Mouse (Mus musculus) hindbrain, postnatal 0 days (tissue): ENCODE data around the gene Spg11. TPM values are rescaled to one million over a fixed set of nuclear protein-coding genes. Genes with fewer than 3 reads are reported as not detected.

ENCODE experiments used
- ATAC-seq: fragments of 200-750 bp; cut with Nextera tagmentation; 2 replicates; pipeline ENCODE4 v1.8.0; 2017; ENCODE audit warnings: mild to moderate bottlenecking, moderate TSS enrichment, moderate library complexity
- DNase-seq: peaks from one replicate; pipeline ENCODE4 v3.0.0-alpha.2; 2015; ENCODE audit warnings: low spot score
- H3K27ac ChIP-seq: fragments of 300-500 bp; sonication (generic); 2 replicates; pipeline ENCODE4 v1.5.1; 2014; ENCODE audit warnings: mild to moderate bottlenecking
- H3K27me3 ChIP-seq: fragments of 300-500 bp; sonication (generic); 2 replicates; pipeline ENCODE4 v1.6.1; 2014; ENCODE audit warnings: low read length, mixed read lengths; ENCODE audit not compliant: insufficient read depth
- H3K36me3 ChIP-seq: fragments of 300-500 bp; sonication (generic); 2 replicates; pipeline ENCODE4 v1.6.1; 2014; ENCODE audit warnings: low read length, mixed read lengths; ENCODE audit not compliant: insufficient read depth
- H3K4me1 ChIP-seq: fragments of 300-500 bp; sonication (generic); 2 replicates; pipeline ENCODE4 v1.6.1; 2014; ENCODE audit warnings: antibody characterized with exemption, low read length, mixed read lengths; ENCODE audit not compliant: insufficient read depth
- H3K4me2 ChIP-seq: fragments of 300-500 bp; sonication (generic); 2 replicates; pipeline ENCODE4 v1.6.1; 2014; ENCODE audit warnings: low read depth, mild to moderate bottlenecking, low read length, moderate library complexity, mixed read lengths
- H3K4me3 ChIP-seq: fragments of 300-500 bp; sonication (generic); 2 replicates; pipeline ENCODE4 v1.5.1; 2014; ENCODE audit warnings: low read length
- H3K9ac ChIP-seq: fragments of 300-500 bp; sonication (generic); replicated peaks from 2 replicates; pipeline ENCODE4 v1.6.1; 2014; ENCODE audit warnings: mild to moderate bottlenecking, low read length, moderate library complexity, mixed read lengths
- H3K9me3 ChIP-seq: fragments of 300-500 bp; sonication (generic); 2 replicates; pipeline ENCODE4 v1.6.1; 2016; ENCODE audit warnings: low read length, mixed read lengths
- CTCF ChIP-seq: IDR thresholded peaks from 2 replicates; pipeline ENCODE4 v1.5.1; 2016; ENCODE audit warnings: antibody characterized with exemption, control low read depth, low read depth
- WGBS: fragments of 180-500 bp; shearing (Covaris S2); extraction: QIAGEN DNeasy Blood & Tissue Kit; methylation state at CpG from one replicate; pipeline ENCODE4 v1.1.7; 2014; 5-methylcytosine and 5-hydroxymethylcytosine counted together
- polyA plus RNA-seq: library from polyadenylated mRNA; unstranded; fragments of >200 nt; fragmentation: Nextera tagmentation; extraction: Ambion mirVana; gene quantifications from 2 replicates; pipeline ENCODE4 v1.2.1, GENCODE M21; 2015
- total RNA-seq: library from RNA; depleted of rRNA; stranded (reverse); fragments of >200 nt; gene quantifications from 2 replicates; pipeline ENCODE4 v1.2.3, GENCODE M21; 2014; rRNA removed

Gene Spg11
- total RNA-seq (19.9 and 21.9 TPM in 2 replicates), polyA plus RNA-seq (4.3 and 4.5 TPM in 2 replicates)

DNA sequence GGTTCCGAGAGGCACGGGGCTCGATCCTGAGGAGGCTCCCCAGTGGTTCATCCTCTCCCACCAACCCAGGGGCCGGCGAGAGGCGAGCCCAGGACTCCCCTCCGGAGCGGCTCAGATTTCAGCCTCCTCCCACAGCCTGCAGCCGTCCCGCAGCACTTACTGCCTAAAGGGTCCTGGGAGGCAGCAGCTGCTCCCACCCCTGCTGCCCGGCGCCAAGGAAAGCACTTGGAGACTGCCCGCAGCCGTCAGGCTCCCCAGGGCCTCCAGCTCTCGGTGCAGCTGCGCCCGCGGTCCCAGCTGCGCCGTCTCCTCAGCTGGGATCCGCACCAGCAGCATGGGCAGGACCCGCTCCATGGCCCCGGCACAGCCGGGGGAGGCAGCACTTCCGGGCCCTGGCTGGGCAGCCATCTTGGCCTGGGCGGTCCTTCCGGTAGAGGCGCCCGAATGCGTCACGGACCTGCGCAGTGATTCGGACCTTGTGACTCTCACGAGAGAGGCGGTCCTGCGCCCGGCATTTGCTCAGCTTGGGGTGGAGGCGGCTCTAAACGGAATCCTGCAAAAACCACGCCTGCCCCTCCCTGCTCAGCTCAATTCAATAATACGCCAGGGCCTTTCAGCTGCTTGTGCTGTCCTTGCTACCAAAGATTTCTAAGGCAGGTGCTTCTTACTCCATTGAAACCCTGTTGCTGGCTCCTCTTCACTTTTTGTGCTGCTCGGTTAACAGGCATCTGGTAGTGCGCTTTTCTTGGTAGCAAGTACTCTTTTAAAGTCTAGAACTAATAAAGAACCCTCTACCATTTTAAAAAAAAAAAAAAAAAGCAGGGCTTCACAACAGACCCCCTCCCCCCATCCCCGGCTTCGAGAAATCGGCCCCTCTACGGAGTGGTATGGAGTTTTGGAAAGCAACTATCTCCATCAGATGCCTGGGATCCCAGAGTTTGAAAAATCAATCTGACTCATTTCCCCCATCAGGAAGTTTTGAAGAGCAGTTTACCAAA, at the start of gene Spg11:
Spg11 (minus strand) TSS at position 426 of the 998 bp plus-strand sequence.
- ATAC-seq (peak; percentile 100), DNase-seq (peak; percentile 98)
- TF ChIP-seq CTCF = peak; percentile 24
- H3K9me3 ChIP-seq = no peaks in the 10 kb centered on the region
- no peaks in the 10 kb centered on the region for H3K27me3 ChIP-seq
- peak within 1 kb of the TSS; percentile 59 for H3K4me2 ChIP-seq
- H3K36me3 ChIP-seq = peaks cover 12% of the 10 kb centered on the region; the same call in 1 of the 2 replicates
- H3K4me3 ChIP-seq = peak within 1 kb of the TSS; percentile 93
- H3K9ac ChIP-seq = peak within 1 kb of the TSS; percentile 96
- WGBS = under 1% methylated on average over 46 of the region's 47 CpGs
- H3K4me1 ChIP-seq = peaks cover 6% of the 10 kb centered on the region; the same call in 1 of the 2 replicates
- peak within 1 kb of the TSS; percentile 96 for H3K27ac ChIP-seq

DNA sequence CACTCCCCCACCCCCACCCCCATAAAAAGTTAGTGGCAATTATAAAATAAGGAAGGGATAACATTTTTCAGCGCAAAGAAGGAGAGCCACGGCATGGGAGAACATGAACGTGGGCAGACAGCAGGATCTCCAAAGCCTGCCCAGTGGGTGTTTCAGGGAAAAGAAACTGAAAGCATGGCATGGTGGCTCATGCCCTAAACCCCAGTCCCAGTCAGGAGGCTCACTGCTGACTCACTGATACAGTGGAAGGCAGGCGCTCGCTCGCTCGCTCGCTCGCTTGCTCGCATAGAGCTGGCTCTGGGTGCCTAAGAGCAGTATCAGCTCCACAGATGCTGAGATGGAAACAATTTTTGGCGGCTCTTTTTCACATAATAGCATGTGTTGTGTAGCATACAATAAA, 46.1 kb upstream of the Spg11 start:
- H3K27me3 ChIP-seq = no peaks in the 10 kb centered on the region
- DNase-seq (no peak), ATAC-seq (no peak)
- H3K9ac ChIP-seq = no peak overlapping the region
- no peak overlapping the region for H3K4me3 ChIP-seq
- H3K27ac ChIP-seq = no peak overlapping the region
- 78% methylated on average over 11 of the region's 11 CpGs for WGBS
- no peaks in the 10 kb centered on the region for H3K4me1 ChIP-seq
- H3K9me3 ChIP-seq = no peaks in the 10 kb centered on the region
- no peaks in the 10 kb centered on the region for H3K36me3 ChIP-seq
- no peak for TF ChIP-seq CTCF
- no peak overlapping the region for H3K4me2 ChIP-seq

DNA sequence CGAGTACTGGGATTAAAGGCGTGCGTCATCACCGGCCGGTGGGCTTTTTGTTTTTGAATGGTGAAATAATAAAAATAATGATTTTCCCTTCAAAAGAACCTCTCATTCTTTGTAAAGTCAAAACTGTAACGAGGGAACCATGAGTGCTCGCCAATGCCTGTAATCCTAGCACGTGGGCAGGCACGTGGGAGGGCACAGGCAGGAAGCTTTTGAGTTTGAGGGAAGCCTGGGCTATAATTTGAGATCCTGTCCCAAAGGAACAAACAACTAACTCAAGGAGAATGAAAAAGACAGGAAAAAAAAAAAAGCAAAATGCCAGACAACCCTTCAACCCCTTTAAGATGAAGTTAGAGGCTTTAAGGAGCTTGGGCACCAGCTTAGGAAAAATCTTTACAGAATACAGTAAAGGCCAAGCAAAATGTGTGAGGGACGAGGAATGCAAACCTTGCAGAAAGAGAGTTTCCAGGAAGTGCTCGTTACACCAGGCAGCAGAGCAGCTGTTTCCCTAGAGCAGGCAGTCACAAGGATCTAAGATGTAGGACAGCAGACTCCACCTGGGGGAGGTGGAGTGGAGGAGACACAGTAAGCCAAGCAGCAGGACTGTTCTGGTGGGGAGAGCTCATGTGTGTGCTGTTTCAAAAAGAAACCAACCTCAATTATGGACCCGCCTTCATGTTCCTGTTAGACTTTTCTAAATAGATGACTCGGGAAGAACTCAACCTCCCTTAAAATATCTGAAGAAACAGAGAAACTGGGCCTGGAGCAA, 45.4 kb upstream of the Spg11 start:
- no peak overlapping the region for H3K9ac ChIP-seq
- DNase-seq = no peak
- H3K27me3 ChIP-seq = no peaks in the 10 kb centered on the region
- ATAC-seq = no peak
- H3K9me3 ChIP-seq = no peaks in the 10 kb centered on the region
- H3K4me2 ChIP-seq = no peak overlapping the region
- H3K36me3 ChIP-seq = no peaks in the 10 kb centered on the region
- H3K27ac ChIP-seq = no peak overlapping the region
- no peaks in the 10 kb centered on the region for H3K4me1 ChIP-seq
- TF ChIP-seq CTCF = no peak
- no peak overlapping the region for H3K4me3 ChIP-seq
- 79% methylated on average over 13 of the region's 13 CpGs for WGBS

DNA sequence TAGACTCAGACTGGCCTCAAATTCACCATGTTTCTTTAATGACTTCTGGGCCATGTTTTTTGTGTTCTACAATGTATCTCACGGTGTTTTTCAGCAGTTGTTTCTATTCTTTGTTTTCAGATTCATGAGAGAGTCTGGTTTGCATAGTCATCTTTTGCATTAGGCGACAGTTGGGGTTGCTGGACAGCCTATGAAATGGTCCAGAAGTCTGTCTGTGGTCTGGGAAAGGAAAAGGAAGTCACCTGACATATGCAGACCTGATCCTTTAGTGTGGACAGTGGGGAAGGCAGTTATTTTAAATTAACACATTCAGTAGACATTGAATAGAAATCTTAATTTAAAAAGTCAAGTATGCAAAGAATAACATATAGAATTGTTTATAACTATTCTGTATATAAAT, 44.3 kb upstream of the Spg11 start:
- H3K9me3 ChIP-seq = no peaks in the 10 kb centered on the region
- ATAC-seq = no peak
- TF ChIP-seq CTCF = no peak
- no peak overlapping the region for H3K4me3 ChIP-seq
- H3K27me3 ChIP-seq = no peaks in the 10 kb centered on the region
- H3K27ac ChIP-seq = no peak overlapping the region
- no peak overlapping the region for H3K9ac ChIP-seq
- DNase-seq = no peak
- no peak overlapping the region for H3K4me2 ChIP-seq
- no peaks in the 10 kb centered on the region for H3K36me3 ChIP-seq
- WGBS = 76% methylated on average over 2 of the region's 2 CpGs
- no peaks in the 10 kb centered on the region for H3K4me1 ChIP-seq

DNA sequence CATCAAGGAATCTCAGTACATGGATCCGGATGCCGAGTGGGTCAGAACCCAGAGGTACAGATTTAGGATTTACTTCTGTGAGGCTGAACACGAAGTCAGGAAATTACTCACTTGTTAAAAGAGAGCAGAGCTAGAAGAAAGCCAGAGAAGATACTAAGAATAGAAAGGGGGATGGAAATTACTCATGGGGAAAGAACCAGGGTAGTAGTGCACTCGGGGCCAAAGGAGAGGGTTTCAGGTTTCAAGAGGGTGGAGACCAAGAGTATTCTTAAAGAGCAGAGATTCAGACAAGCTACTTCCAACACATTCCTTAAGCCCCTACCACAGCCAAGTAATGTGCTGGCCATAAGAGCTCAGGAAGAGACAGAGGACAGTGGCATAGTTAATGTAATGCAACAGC, 43.4 kb upstream of the Spg11 start:
- no peak for DNase-seq
- H3K27ac ChIP-seq = no peak overlapping the region
- H3K4me2 ChIP-seq = no peak overlapping the region
- 27% methylated on average over 4 of the region's 4 CpGs for WGBS
- H3K9ac ChIP-seq = no peak overlapping the region
- no peak overlapping the region for H3K4me3 ChIP-seq
- H3K36me3 ChIP-seq = no peaks in the 10 kb centered on the region
- no peaks in the 10 kb centered on the region for H3K4me1 ChIP-seq
- no peak for TF ChIP-seq CTCF
- no peaks in the 10 kb centered on the region for H3K27me3 ChIP-seq
- no peaks in the 10 kb centered on the region for H3K9me3 ChIP-seq
- ATAC-seq = no peak

DNA sequence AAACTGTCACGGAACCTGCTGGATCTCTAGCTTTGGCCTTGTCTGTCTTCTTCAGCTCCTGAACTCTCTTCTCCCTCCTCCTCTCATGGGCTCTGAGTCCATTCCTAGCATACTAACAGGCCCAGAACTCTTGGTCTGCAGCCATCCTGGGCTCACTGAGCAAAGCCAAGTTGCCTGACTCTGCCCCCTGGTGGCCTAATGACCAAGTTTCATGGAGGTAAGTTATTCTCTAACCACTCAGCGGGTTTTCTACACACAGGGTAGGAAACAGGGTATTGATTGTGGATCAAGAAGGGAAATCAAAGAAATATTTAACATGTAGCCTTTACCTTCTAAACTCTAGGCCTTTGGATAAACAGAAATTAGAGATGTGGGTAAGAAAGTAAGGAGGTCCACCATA, 42.5 kb upstream of the Spg11 start, which contains the start of gene Trim69:
Trim69 (plus strand) TSS at position 21 of the 400 bp plus-strand sequence.
- Histone ChIP-seq H3K4me1 (no peaks in the 10 kb centered on the region), H3K27ac (no peak within 1 kb of the TSS), H3K4me2 (no peak within 1 kb of the TSS), H3K27me3 (no peaks in the 10 kb centered on the region), H3K9ac (no peak within 1 kb of the TSS), H3K9me3 (no peaks in the 10 kb centered on the region), H3K36me3 (no peaks in the 10 kb centered on the region), H3K4me3 (no peak within 1 kb of the TSS)
- DNase-seq (peak; percentile 88), ATAC-seq (peak; percentile 78)
- peak; percentile 87 for TF ChIP-seq CTCF
- 27% methylated on average over 2 of the region's 2 CpGs for WGBS
